Mouse (Mus musculus) kidney, adult 8-10 months (tissue): ENCODE data around the gene Capn8.
"Not testable (repeated sequence)": the region's sequence is repeated elsewhere in the genome, so short reads cannot be mapped to it uniquely, and the experiment has no call there.

Experiments
- DNase-seq, 2 experiments: peaks; one replicate each; pipeline ENCODE4 v3.0.0; 2022

Capn8 gene

DNA sequence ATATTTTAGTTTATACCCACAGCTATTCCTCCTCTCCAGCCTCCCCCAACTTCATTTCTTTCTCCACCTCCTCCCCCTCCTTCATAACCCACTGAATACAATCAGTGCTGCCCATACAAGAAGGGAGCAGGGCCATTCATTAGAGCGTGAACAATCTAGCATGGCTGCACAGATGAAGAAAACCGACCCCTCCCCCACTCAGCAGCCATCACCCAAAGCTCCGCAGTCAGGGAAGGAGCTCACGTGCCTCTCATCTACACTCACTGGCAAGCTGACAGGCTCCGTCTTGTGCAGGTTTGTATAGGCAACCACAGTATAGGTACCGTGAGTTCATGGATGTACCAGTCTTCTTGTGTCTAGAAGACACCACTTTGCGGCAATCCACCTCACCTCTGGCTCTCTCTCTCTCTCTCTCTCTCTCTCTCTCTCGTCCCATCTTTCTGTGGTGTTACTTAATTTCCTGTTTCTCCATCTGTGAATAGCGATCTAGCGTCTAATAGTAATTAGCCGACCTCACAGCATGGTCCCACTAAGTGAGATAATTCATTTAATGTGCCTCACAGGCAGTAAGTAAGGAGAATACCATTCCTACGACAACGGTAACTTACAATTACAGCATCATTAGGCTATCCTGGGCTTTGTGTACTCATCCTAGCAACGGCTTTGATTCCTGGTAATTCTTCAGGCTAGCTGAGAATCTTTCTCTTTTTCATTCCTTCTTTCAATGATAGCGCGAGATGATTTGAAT lies 53.6 kb downstream of the Capn8 start:
- no peak for DNase-seq

DNA sequence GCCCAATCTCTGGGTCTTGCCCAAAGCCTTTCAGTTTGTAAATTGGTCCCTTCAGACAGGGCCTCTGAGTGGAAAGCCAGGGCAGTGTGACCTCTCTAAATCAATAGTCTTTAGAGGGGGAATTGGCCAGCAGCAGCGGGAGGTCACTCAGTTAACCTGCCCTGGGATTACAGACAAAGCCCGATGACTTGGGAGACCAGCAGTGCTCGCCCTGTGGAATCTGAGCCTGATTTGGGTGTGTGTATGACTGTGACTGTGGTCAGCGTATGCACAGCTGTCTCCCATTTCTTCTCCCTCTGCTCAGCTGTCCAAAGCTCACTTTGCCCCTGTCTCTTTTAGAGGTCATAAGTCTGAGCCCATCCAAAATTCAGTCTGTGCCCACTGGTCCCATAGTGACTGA lies 55.7 kb downstream of the Capn8 start:
- no peak for DNase-seq

DNA sequence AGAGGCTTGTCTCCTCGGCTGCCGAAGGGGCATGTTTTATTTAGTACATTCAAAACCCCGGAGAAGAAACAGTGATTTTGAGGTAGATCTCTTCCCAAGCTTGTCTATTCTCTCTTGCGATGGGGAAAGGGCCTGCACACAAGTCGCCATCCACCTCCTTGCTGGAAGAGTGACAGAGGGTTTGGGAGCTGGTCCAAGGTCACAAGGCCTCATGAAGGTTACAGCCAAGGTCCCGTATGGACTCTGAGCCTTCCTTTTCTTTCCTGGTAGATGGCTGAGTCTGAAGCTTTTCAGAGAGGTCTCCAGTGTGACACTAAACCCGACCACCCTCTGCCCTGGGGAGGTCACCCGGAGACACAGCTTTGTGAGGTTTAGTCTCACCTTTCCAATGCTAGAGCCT lies 56.4 kb downstream of the Capn8 start:
- DNase-seq, result peak; percentile 5

DNA sequence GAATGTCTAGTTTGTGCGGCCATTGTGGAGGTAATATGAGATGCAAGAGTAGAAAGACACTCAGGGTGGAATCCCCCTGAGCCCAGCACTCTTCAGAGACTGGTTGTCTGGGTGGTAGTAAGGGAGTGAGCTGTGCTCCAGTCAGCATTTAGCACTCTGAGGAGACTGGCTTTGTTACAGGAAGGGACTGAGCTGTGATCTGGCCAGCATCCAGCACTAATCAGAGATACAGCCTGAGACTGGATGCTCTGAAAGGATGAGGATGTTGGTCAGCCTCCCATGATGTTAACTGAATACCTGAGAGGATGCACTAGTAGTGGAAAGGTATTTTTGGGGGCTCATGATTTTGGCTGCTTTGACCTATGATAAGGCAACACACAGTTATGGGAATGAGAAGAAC lies 61.4 kb downstream of the Capn8 start:
- no peak for DNase-seq

DNA sequence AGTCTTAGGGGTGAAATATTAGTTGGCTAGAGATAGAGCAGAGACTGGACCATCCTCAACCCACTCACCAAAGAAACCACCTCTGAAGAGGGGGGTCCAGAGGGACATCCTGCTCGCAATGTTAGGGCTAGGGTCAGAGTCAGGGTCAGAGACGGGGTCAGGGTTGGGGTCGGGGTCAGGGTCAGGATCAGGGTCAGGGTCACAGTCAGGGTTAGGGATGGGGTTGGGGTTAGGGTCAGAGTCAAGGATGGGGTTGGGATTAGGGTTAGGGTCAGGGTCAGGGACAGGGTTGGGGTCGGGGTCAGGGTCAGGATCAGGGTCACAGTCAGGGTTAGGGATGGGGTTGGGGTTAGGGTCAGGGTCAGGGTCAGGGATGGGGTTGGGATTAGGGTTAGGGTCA lies 64.4 kb downstream of the Capn8 start:
- DNase-seq, result no peak

DNA sequence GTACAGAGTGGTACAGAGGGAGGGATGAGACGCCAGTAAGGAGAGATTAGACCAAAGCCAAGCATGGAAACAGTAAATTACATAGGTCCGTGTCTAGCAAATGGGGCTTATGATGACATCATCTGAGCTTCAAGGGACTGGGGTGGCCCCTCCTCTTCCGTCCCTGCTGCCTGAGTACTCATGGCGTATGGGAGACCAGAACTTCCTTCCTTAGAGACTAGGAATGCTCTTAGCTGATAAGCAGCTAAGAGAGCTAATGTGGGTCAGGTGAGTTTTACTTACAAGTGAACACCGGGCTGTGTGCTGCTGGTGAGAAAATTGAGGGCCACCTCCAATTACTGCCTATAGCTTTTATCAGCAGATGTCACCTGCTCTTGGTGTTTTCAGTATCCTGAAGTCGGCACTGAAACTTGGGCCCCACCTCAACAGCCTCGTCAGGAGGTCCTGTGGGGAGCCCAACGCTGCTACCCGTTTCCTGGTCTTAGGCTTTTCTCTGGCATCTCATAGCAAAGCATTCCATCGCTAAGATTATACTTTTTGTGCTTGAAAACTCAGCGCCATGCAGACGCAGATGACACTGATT lies 69.0 kb downstream of the Capn8 start:
- DNase-seq, result no peak

DNA sequence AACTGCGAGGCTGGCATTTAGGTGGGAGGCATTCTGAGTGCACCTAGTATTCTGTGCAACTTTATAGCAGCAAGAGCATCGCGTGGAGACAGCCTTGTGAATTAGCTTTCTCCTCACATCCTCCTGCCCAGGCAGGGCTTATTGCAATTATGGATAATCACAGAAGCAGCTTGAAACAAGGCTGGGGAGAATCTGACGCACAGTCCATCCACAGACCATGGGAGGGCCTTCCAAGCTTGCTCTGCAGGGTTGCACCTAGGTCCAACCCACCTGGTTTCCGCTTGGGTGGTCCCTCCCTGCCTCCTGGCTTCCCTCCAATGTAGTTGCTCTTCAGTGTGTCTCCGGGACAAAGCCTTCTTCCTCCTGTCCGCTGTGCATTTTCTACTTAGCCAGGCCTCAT lies 74.2 kb downstream of the Capn8 start:
- no peak for DNase-seq

DNA sequence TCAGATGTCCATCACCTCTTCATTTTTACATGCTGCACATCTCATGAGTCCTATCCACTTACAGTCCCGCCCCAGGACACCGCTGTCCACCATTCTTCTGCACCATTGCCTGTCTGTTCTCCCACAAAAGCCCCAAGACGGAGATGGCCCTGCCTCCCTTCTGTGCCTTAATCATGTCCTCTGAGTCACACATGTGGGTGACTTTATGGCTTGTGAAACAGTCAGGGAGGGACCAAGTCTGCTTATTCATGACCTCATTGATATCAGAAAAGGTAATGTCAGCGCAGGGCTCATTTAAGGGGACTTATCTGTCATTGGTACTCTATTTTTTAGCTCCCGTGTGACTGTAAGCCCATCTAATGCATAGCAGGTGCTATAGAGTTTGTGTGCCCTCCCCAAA lies 74.6 kb downstream of the Capn8 start:
- DNase-seq, result no peak

DNA sequence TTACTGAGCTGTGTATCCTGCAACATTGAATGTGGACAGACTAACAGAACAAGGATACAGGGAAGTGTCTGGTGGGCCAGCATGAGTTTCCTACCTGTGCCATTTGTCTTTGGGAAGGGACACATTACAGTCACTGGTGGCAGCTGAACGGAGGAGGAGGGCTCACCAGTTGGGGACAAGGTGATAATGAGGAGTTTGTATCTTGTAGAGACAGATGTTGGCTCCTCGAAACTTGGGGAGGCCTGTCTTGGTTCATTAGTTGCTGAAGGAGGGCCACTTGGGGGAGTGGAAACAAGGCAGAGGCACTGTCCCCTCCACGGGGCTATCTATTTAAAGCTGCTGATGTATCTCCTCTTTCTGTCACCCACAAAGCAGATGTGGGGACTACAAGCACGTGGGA lies 75.3 kb downstream of the Capn8 start:
- DNase-seq, result no peak

DNA sequence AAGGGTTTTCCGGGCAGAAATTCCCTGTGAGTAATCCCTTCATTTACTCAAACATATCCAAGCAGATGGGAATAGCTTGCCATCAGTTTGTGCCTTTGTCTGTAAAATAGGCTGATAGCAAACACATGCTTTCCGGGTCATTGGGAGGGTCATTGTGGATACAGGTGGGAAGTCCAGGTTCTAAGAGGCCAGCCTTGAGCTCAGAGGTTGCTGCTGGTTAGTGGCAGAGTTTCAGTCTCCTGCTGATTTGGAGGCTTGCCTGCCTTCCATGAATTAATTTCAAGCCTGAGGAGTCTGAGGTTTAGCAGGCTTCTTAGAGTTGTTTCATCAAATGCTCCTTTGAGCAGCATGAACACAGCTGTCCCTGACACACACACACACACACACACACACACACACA lies 78.0 kb downstream of the Capn8 start:
- DNase-seq, result peak; percentile 3 to 16

DNA sequence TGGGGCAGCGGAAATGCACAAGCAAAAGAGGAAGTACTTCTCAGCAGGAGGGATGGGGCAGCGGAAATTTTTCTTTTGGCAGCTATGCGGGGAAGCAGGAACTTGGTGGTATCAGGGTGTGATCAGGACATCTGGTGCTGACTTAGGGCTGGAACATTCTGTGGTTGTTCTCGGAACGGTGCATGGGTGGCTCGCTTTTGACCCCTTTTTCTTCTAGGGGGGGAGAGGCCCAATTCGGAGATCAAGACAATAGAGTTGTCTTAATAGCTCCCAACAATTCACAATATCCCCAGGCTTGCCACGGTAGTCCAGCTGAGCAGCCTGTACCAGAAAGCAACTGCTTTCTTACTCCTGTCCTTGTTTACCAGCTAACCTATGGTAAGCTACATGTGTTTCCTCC lies 79.6 kb downstream of the Capn8 start:
- DNase-seq, result not testable (repeated sequence)

DNA sequence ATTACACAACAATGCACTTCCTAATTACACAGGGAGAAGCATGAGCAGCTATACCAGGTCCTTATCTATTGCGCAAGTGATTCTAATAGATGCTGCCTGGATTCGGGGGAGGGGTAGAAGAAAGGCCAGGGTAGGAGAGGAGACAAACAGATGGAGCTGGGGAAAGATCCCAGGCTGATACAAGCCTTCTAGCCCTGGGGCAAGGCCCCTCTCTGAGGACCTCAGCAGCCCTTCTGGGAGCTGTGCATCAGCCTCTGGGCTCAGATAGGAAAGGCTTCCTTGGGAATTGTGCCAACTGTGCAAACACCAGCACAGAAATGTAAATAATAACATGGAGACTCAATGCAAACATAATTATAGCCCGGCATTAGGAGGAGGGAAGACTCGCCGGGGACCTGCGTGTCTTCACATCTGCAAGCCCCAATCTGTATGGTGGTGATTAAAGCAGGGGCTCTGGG lies 80.4 kb downstream of the Capn8 start:
- no peak for DNase-seq

DNA sequence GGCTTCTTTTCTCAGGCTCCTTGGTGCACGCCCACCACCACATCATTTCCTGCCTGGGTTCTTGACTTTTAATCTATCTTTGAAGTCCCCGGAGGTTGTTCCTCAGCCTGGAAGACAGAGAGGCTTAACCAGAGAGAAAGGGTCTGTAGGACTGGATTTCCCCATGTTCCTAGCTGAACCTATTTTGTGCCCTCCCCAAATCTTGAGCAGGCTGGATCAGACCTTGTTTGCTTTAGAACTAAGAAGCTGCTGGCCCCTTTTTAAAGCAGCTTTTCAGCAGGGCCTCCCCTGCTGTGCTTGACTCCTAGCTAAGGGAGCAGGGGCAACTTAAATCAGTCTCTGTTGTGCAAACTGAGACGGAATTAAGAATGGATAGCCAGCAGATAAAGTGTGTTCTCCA lies 82.0 kb downstream of the Capn8 start:
- no peak for DNase-seq

DNA sequence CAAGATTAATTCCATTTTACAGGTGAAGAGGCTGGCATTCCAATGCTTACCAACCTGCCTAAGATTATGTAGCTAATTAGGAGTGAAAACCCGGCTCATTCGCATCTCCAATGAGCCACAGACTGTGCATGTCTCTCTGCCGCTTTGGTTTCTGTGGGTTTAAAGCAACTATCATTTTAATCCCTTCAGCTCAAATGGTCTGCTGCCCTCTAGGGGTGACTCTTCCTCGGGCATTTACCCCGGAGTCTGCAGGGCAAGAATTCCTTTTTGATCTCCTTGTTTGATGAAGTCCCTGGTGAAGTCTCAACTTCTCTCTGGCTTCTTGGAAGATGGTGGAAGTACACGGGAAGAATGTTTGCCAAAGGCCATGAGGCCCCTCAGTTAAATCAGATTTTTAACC lies 93.0 kb downstream of the Capn8 start:
- DNase-seq, result peak; percentile 48 to 77

DNA sequence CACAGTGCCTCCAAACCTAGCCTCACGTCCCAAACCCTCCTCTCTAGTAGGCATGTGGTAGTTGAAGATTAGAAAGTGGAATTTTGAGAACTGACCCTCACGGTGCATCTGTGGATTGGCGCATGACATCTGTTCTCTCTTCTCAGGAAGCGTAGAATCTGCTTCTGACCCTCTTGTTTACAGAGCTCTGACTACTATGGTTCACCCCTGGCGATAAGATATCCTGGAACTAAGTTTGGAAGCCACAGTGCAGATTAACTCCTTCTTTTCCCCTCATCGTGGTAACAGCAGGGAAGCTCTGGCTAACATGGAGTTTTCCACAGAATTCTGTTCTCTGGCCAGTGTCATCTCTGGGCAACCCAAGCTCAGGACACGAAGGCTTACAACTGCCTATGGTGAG lies 95.6 kb downstream of the Capn8 start:
- DNase-seq, result no peak

DNA sequence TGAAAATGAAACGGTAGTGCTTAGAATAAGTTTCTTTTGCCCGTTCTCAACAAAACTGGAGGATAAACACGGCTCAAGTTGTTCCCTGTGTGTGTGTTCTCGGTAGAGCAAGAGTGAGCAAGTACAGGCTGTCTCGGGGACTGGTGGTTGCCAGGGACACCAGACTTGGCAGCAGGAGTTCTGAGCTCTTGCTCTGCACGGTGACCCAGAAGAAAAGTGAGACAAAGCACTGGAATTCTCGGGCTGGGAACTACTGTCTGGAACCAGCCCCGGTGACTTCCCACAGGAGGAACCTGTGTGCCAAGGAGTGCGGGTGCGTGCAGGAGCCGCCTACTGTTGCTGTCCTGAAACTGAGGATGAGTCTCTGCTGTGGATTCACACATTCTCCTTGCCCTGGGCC lies 98.9 kb downstream of the Capn8 start:
- DNase-seq, result peak in 1 of 2 experiments; percentile 11

DNA sequence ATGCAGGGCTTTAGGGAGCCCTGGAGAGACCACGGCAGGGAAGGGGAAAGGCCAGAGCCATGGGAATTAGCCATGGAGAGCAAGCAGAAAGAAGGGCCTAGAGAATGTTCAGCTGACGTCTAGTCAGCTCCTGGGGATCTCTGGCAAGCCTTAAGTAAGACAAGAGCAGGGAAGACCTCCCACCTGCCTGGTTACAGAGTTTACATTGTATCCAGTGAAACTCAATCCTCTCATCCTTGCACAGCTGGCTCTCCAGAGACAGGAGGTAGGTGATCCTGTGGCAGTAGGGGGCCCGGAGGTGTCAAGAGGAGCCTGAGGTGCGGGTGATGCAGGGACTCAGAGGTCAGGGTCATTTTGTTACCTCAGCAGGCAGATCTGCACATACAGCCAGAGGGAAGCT lies 100.0 kb downstream of the Capn8 start:
- DNase-seq, result no peak

DNA sequence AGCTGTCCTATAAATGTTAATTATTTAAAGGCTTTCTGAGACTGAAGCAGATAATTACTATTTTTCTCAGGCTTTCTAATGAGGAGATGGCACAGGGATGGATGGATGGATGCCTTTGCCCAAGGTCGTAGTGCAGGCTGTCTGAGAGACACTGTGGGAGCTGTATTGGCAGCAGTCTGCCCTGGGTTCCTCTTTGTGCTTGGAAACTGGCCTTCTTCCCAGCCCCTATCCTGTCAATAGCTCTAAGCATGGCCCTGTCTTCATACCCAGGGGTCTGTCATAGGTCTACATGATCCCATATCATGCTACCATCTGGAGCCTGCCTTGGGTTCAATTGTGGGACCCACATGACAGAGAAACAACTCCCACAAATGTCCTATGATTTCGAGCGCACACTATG lies 102.5 kb downstream of the Capn8 start:
- no peak for DNase-seq

DNA sequence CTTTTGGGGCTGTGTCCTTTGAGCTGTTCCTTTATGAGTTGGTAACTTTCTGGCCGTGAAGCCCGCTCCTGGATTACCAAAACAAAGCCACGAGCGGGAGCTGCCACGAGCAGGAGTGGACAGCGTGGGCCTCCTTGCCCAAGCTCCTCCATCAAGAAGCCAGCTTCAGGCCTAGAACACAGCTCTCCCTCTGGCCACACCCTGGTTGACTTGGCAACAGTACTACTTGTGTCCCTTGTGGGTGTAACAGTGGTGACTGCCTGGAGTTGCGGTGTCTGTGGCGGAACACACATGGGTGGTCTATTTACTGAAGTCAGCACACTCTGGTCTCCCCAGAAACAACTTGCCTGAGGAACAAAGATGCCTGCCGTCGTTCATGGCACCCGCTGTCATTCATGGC lies 104.9 kb downstream of the Capn8 start:
- no peak for DNase-seq

DNA sequence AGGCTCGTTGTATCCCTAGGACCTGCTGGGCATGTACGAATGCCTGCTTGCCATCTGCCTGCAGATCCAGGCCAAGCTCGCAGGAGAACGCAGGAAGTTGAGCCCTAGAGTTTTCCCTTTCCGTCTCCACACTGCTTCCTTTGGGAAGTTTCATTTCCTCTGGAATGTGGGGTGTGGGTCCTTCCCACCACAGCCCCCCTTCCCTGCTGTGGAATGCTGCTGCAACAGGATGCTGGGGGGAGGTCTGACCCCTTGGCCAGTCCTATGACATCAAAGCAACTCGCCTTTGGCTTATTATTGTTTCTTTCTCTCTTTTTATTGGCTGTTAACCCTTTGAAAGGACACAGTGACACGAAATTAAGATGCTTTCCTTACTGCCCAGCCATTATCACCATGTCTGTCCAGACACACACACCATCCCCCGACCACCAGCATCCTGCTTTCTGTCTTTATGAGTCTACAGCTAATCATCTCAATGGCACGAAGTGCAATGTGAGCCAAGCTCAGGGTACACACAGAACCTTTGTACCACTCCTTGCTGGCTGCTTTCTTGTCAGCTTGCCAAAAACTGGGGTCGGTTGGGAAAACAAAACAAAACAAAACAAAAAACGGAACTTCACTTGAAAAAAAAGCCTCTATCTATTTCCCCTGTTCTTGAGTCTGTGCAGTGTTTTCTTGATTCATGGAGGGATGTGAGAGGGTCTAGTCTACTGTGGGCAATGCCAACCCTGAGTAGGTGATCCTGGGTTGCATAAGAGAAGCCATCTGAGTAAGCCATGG lies 105.9 kb downstream of the Capn8 start:
- peak in 1 of 2 experiments; percentile 19 for DNase-seq

DNA sequence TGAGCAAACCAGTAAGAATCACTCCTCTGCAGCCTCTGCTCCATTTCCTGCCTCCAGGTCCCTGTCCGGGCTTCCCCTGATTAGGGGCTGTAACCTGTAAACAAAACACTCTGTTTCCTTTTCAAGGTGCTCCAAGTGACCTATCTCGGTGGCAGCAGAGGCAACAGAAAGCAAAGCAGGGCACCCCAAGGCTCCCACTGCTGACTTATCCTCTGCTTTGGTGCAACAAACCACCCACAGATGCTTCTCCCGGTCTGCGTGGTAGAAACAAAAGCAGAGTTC lies 106.5 kb downstream of the Capn8 start:
- no peak for DNase-seq

DNA sequence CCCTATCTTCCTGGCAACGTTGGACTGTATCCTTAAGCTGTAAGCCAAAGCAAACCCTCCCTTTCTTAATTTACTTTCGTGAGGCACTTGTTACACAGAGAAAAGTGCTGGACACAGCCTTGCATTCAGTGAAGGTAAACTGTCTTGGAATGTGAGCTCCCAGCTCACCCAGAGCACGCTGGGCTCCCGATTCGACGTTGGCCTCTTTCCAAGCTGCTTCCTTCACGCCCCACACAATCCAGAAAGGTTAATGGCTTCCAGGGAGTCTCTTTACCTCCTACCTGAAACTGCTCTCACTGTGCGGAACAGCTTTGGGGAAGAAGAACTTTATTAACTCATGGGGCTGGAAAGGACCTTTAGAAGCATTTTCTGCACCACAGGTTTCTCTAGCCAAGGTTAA lies 110.5 kb downstream of the Capn8 start:
- no peak for DNase-seq

DNA sequence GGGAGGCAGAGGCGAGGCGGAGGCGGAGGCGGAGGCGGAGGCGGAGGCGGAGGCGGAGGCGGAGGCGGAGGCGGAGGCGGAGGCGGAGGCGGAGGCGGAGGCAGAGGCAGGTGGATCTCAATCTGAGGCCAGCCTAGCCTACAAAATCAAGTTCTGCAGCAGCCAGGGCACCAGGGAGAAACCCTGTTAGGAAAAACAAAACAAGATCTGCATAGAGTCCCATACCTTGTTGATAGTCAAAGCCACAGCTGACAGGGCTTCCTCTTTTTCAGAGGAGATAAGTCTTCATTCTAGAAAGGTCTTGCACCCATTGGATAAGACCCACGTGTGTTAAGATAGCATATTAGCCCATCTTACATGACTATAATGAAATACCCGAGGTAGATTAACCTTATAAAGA lies 113.3 kb downstream of the Capn8 start:
- no peak for DNase-seq

DNA sequence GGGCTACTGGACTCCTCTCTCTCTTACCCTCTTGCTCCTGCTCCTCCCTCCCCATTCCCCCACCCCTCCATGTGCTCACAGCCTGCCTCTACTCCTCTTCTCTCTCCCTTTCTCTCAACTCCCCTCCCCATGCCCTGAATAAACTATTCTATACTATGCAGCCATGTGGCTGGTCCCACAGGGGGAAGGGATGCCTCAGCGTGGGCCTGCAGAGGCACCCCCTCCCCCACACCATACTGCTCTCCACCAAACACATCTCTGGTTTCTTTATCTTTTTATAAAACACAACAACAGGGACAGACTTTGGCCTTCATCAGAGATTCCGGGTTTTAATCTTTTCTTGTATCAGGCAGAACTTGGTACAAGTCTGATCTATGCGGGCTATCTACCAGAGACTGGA lies 114.4 kb downstream of the Capn8 start:
- no peak for DNase-seq
